Mouse (Mus musculus) bone marrow, adult 2 months (tissue): ENCODE measurements at regions not wholly inside any gene's neighbourhood (a gene's known extent, or its start where the extent isn't known, plus 50 kb on each side); places are given as distances from the start of the nearest gene placed in this dataset.
A peak's percentile ranks its signal among the peaks of the same experiment; 100 is the strongest.

Source experiments
- H3K27ac ChIP-seq: fragments of 200-500 bp; 2 replicates; pipeline ENCODE4 v1.5.1; 2012; ENCODE audit warnings: low read depth, mild to moderate bottlenecking, control low read depth, inconsistent platforms, low read length; ENCODE audit not compliant: control insufficient read depth, poor library complexity, insufficient read depth
- H3K4me1 ChIP-seq: fragments of 200-500 bp; 2 replicates; pipeline ENCODE4 v1.6.1; 2011; ENCODE audit warnings: low read length; ENCODE audit not compliant: control insufficient read depth, insufficient read depth
- H3K4me3 ChIP-seq: fragments of 200-500 bp; replicated peaks from 2 replicates; pipeline ENCODE3; 2011; ENCODE audit warnings: mild to moderate bottlenecking, low read depth, low read length, control low read depth; ENCODE audit not compliant: control insufficient read depth
- CTCF ChIP-seq: fragments of 200-500 bp; IDR thresholded peaks from 2 replicates; pipeline ENCODE4 v1.5.1; 2011; ENCODE audit warnings: low read length, control low read depth; ENCODE audit not compliant: control insufficient read depth, insufficient read depth
- POLR2A ChIP-seq: fragments of 200-500 bp; IDR thresholded peaks from 2 replicates; pipeline ENCODE4 v1.6.1; 2011; ENCODE audit warnings: low read depth, mild to moderate bottlenecking, control low read depth, low read length, borderline replicate concordance; ENCODE audit not compliant: control insufficient read depth
- WGBS: fragments of 180-500 bp; shearing (Covaris S2); methylation state at CpG from one replicate; pipeline ENCODE4 v1.1.7; 2018; 5-methylcytosine and 5-hydroxymethylcytosine counted together

GRCm38 (mm10) chr11:109034072-109034471 lies 110.1 kb downstream of the E030025P04Rik start:
- no peak overlapping the region for H3K4me3 ChIP-seq
- WGBS, result 38% methylated on average over 4 of the region's 4 CpGs
- no peaks in the 10 kb centered on the region for H3K4me1 ChIP-seq
- no peak for TF ChIP-seq CTCF
- TF ChIP-seq POLR2A, result no peak
- H3K27ac ChIP-seq, result no peak overlapping the region

- H3K27ac ChIP-seq, result no peak overlapping the region
- TF ChIP-seq CTCF (no peak), POLR2A (no peak)
- no peak overlapping the region for H3K4me3 ChIP-seq
- H3K4me1 ChIP-seq, result no peaks in the 10 kb centered on the region
- WGBS, result 59% methylated on average over 6 of the region's 6 CpGs
These were observed 111.4 kb downstream of the E030025P04Rik start for GRCm38 (mm10) chr11:109032729-109033128.

- H3K27ac ChIP-seq, result no peak overlapping the region
- TF ChIP-seq POLR2A (no peak), CTCF (peak; percentile 49; the same call in 1 of the 2 replicates)
- no peak overlapping the region for H3K4me3 ChIP-seq
- H3K4me1 ChIP-seq, result no peaks in the 10 kb centered on the region
- WGBS, result 9% methylated on average over 3 of the region's 3 CpGs
These were observed 110.3 kb downstream of the Axin2 start for GRCm38 (mm10) chr11:109030486-109030885.

GRCm38 (mm10) chr11:109029894-109030293 lies 109.7 kb downstream of the Axin2 start:
- Histone ChIP-seq H3K4me3 (no peak overlapping the region), H3K4me1 (no peaks in the 10 kb centered on the region), H3K27ac (no peak overlapping the region)
- 20% methylated on average over 7 of the region's 7 CpGs for WGBS
- no peak for TF ChIP-seq POLR2A
- TF ChIP-seq CTCF, result no peak

- TF ChIP-seq CTCF (no peak), POLR2A (no peak)
- no peaks in the 10 kb centered on the region for H3K4me1 ChIP-seq
These were observed 94.7 kb downstream of the Axin2 start for GRCm38 (mm10) chr11:109014806-109015205.

GRCm38 (mm10) chr11:109011161-109011560 lies 91.0 kb downstream of the Axin2 start:
- H3K4me3 ChIP-seq, result no peak overlapping the region
- TF ChIP-seq CTCF, result no peak
- no peak for TF ChIP-seq POLR2A
- 86% methylated on average over 6 of the region's 6 CpGs for WGBS
- no peak overlapping the region for H3K27ac ChIP-seq
- no peaks in the 10 kb centered on the region for H3K4me1 ChIP-seq

More at GRCm38 (mm10) chr11:109014806-109015205, 94.7 kb downstream of the Axin2 start:
- Histone ChIP-seq H3K4me3 (no peak overlapping the region), H3K27ac (no peak overlapping the region)
- WGBS, result 79% methylated on average over 7 of the region's 7 CpGs

- TF ChIP-seq POLR2A (no peak), CTCF (no peak)
- H3K27ac ChIP-seq, result no peak overlapping the region
- 75% methylated on average over 2 of the region's 2 CpGs for WGBS
These were observed 88.7 kb downstream of the Axin2 start for GRCm38 (mm10) chr11:109008872-109009271.

GRCm38 (mm10) chr11:109005681-109006080 lies 85.5 kb downstream of the Axin2 start:
- 85% methylated on average over 11 of the region's 11 CpGs for WGBS
- TF ChIP-seq CTCF, result no peak
- no peak for TF ChIP-seq POLR2A

More at GRCm38 (mm10) chr11:109008872-109009271, 88.7 kb downstream of the Axin2 start:
- Histone ChIP-seq H3K4me3 (no peak overlapping the region), H3K4me1 (no peaks in the 10 kb centered on the region)

More at GRCm38 (mm10) chr11:109005681-109006080, 85.5 kb downstream of the Axin2 start:
- Histone ChIP-seq H3K4me1 (no peaks in the 10 kb centered on the region), H3K4me3 (no peak overlapping the region), H3K27ac (no peak overlapping the region)
